Mouse (Mus musculus): ENCODE data around the gene Zcchc2.

Gene Zcchc2

DNA sequence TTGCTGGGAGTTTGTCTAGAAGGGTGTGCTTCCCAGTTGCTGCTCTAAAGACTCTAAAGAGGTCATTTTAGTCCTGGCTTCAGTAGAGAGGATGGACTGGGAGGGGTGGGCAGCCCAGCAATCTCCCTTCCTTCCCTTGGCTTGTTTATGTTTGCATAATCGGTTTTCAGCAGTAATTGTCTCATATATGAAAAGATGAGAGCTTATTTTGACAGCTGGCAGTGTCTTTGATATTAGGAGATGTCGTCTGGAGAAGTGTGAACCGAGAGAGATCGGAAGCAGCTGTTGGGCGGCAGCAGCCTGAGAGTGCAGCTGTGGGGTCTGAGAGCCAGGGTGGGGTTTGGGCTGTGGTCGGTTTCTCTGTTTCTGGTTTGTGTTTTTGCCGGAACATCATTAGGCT lies 75.5 kb downstream of the Zcchc2 start:
- TF ChIP-seq NANOG (IDR thresholded peaks at IDR 0.05; ENCODE audit: borderline replicate concordance, low read length) (no peak), CTCF (conservative IDR thresholded peaks at IDR 0.05; ENCODE audit: low read length) (no peak), POU5F1 (IDR thresholded peaks at IDR 0.05; ENCODE audit: borderline replicate concordance, low read length) (no peak)
- no peaks in the 10 kb centered on the region for H3K36me3 ChIP-seq (ENCODE audit: insufficient read depth, low read length)
- no peaks in the 10 kb centered on the region for H3K4me1 ChIP-seq (replicated peaks; ENCODE audit: low read depth, low read length)
- no peaks in the 10 kb centered on the region for H3K9me3 ChIP-seq (ENCODE audit: low read length)
- H3K4me3 ChIP-seq (replicated peaks; ENCODE audit: low read length) = no peak overlapping the region
- no peaks in the 10 kb centered on the region for H3K27me3 ChIP-seq (ENCODE audit: insufficient read depth, low read length)

DNA sequence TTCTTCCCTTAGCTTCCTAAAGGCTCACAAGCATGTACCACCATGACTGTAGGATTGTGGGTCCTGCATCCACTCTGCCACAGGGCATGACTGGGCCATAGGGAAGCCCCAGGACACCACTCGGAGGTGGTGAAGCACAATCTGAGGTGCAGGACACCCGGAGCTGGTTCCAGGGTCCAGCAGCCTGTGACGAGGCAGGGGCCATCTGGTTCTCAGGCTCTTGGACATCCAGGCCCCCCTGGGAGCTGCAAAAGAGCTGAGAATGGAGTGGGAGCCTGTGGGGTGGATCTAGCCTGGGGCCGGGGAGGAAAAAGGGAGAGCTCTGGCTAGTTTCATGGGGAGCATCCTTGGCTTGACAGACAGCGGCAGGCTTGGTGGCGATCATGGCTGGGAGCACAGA lies 77.1 kb downstream of the Zcchc2 start:
- no peaks in the 10 kb centered on the region for H3K27me3 ChIP-seq (ENCODE audit: insufficient read depth, low read length)
- TF ChIP-seq NANOG (IDR thresholded peaks at IDR 0.05; ENCODE audit: borderline replicate concordance, low read length) = no peak
- TF ChIP-seq CTCF (conservative IDR thresholded peaks at IDR 0.05; ENCODE audit: low read length) = no peak
- TF ChIP-seq POU5F1 (IDR thresholded peaks at IDR 0.05; ENCODE audit: borderline replicate concordance, low read length) = no peak
- H3K4me3 ChIP-seq (replicated peaks; ENCODE audit: low read length) = no peak overlapping the region
- no peaks in the 10 kb centered on the region for H3K36me3 ChIP-seq (ENCODE audit: insufficient read depth, low read length)
- H3K4me1 ChIP-seq (replicated peaks; ENCODE audit: low read depth, low read length) = peaks cover 9% of the 10 kb centered on the region
- no peaks in the 10 kb centered on the region for H3K9me3 ChIP-seq (ENCODE audit: low read length)

DNA sequence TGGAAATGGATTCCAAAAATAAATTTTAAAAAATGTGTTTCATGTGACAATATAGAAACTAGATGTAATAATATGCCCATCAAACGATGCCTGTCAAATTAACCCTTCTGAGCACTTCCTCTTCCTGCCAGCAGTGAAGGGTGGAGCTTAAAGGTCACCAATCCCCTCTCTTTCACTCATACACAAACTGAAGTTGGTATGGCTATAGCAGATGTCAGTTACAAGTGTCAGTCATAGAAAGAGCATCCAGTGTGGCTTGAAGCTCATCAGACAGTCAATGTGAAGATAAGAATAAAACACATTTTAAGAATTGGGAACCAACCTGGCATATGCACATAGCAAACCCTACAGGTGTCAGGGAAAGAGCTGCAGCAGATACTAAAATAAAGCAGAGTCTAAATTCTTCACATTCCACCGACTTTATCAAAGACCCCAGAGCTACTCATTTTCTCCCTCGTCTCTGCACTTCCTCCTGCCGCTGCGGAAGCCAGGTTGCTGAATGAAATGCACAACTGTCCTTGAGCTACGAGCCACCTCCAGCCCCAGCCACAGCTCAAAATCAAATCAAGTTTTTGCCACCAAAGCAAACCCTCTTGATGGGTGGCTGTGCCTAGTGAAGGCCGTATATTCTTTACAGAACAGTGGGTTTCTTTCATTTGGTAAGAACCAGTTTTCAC lies 79.8 kb downstream of the Zcchc2 start:
- Histone ChIP-seq H3K36me3 (ENCODE audit: insufficient read depth, low read length) (no peaks in the 10 kb centered on the region), H3K9me3 (ENCODE audit: low read length) (no peaks in the 10 kb centered on the region), H3K4me1 (replicated peaks; ENCODE audit: low read depth, low read length) (peaks cover 9% of the 10 kb centered on the region), H3K27me3 (ENCODE audit: insufficient read depth, low read length) (no peaks in the 10 kb centered on the region), H3K4me3 (replicated peaks; ENCODE audit: low read length) (no peak overlapping the region)
- TF ChIP-seq CTCF (conservative IDR thresholded peaks at IDR 0.05; ENCODE audit: low read length) (no peak), NANOG (IDR thresholded peaks at IDR 0.05; ENCODE audit: borderline replicate concordance, low read length) (no peak), POU5F1 (IDR thresholded peaks at IDR 0.05; ENCODE audit: borderline replicate concordance, low read length) (no peak)

DNA sequence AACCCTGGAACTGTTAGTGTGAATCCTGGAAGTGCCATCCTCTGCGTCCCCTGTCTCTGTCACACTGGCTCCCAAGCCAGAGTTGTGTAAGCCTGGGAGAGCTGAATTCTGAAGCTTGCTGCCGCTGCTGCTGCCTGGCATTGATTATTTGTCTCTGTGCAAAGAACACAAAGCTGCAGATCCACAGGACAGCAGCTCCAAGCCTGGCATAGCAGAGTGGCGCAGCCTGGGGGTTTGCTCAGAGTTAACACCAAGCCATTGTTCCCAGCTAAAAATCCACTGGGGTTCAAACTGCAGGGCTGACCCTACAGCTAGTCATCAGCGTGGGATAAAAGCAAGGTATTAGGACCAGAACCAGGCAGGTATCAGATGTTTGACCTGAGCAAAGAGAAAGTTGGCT lies 80.6 kb downstream of the Zcchc2 start:
- no peaks in the 10 kb centered on the region for H3K9me3 ChIP-seq (ENCODE audit: low read length)
- H3K4me3 ChIP-seq (replicated peaks; ENCODE audit: low read length) = no peak overlapping the region
- H3K4me1 ChIP-seq (replicated peaks; ENCODE audit: low read depth, low read length) = peaks cover 9% of the 10 kb centered on the region
- no peaks in the 10 kb centered on the region for H3K36me3 ChIP-seq (ENCODE audit: insufficient read depth, low read length)
- H3K27me3 ChIP-seq (ENCODE audit: insufficient read depth, low read length) = no peaks in the 10 kb centered on the region
- no peak for TF ChIP-seq CTCF (conservative IDR thresholded peaks at IDR 0.05; ENCODE audit: low read length)
- TF ChIP-seq NANOG (IDR thresholded peaks at IDR 0.05; ENCODE audit: borderline replicate concordance, low read length) = no peak
- TF ChIP-seq POU5F1 (IDR thresholded peaks at IDR 0.05; ENCODE audit: borderline replicate concordance, low read length) = no peak

DNA sequence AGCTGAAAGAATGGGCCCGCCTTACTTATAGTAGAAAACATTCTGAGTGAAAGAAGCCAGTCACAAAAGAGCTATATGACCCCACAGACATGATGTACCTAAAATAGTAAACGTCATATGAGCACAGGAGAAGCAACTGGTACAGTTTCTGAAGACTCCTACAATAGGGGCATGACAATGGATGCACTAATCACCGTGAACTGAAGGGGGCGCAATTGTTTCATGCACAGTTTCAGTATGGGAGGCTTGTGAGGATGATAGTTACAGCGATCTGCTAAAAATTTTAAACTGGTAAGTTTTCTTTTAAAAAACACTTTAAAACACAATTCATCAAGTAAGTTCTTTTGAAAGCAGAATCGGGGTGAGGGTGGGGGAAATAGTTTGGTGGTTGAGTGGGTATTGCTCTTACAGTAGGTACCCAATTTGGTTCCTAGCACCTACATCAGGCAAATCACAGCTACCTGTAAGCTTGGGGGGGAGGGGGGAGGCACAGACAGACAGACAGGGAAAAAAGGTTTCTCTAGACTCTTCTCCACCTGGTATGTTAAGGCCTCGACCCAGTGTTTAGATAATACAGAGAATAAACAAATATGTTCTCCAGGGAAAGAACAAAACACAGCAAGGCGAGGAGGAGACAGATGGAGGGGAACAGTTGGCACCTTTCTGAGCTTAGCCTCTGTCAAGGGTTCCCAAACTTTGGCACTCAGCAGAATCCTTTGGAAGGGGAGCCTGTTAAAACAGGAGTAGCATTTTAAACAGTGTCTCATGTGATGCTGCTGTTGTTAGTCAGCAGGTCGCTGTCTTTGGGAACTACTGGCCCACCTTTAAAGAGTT lies 81.2 kb downstream of the Zcchc2 start:
- Histone ChIP-seq H3K4me1 (replicated peaks; ENCODE audit: low read depth, low read length) (peaks cover 9% of the 10 kb centered on the region), H3K4me3 (replicated peaks; ENCODE audit: low read length) (no peak overlapping the region), H3K27me3 (ENCODE audit: insufficient read depth, low read length) (no peaks in the 10 kb centered on the region), H3K36me3 (ENCODE audit: insufficient read depth, low read length) (no peaks in the 10 kb centered on the region), H3K9me3 (ENCODE audit: low read length) (no peaks in the 10 kb centered on the region)
- TF ChIP-seq NANOG (IDR thresholded peaks at IDR 0.05; ENCODE audit: borderline replicate concordance, low read length) (no peak), CTCF (conservative IDR thresholded peaks at IDR 0.05; ENCODE audit: low read length) (peak; percentile 87)

DNA sequence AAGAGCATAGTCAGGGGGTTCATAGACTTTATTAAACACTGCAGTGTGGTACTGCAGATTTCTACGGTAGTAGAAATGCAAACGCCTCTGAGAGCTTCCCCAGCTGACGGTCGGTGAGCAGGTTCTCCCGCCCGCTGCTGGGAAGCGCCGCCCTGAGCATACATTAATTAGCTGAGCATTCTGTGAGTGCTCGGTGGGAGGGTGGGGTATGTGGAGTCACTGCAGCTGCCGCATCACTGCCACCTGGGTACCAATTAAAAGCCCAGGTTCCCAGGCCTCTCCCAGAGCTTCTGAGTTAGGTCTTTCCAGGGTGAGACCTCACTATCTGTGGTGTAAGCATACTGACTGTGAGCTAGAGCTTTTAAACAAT lies 81.8 kb downstream of the Zcchc2 start:
- Histone ChIP-seq H3K36me3 (ENCODE audit: insufficient read depth, low read length) (no peaks in the 10 kb centered on the region), H3K27me3 (ENCODE audit: insufficient read depth, low read length) (no peaks in the 10 kb centered on the region), H3K4me3 (replicated peaks; ENCODE audit: low read length) (no peak overlapping the region), H3K9me3 (ENCODE audit: low read length) (no peaks in the 10 kb centered on the region), H3K4me1 (replicated peaks; ENCODE audit: low read depth, low read length) (peaks cover 15% of the 10 kb centered on the region)
- TF ChIP-seq CTCF (conservative IDR thresholded peaks at IDR 0.05; ENCODE audit: low read length) = no peak
- no peak for TF ChIP-seq NANOG (IDR thresholded peaks at IDR 0.05; ENCODE audit: borderline replicate concordance, low read length)
- TF ChIP-seq POU5F1 (IDR thresholded peaks at IDR 0.05; ENCODE audit: borderline replicate concordance, low read length) = no peak

DNA sequence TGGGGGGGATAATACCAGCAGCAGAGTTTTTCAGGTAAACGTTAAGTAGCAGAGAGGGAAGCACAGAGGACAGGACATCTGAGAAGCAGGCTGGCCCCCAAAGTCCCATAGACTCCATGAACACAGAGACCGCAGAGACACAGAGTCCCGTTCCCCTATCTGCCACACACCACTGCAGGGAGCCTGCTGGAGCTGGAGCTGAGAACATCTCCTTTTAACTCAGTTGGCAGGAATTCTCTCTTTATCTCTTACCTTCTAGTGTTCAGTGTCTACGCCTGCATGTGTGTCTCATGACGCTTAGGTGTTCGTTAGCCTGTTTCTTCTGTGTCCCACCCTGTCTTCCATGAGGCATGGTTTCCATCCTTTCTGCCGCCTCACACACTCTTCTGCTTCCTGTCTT lies 83.0 kb downstream of the Zcchc2 start:
- peaks cover 24% of the 10 kb centered on the region for H3K4me1 ChIP-seq (replicated peaks; ENCODE audit: low read depth, low read length)
- H3K9me3 ChIP-seq (ENCODE audit: low read length) = no peaks in the 10 kb centered on the region
- H3K27me3 ChIP-seq (ENCODE audit: insufficient read depth, low read length) = no peaks in the 10 kb centered on the region
- no peaks in the 10 kb centered on the region for H3K36me3 ChIP-seq (ENCODE audit: insufficient read depth, low read length)
- TF ChIP-seq POU5F1 (IDR thresholded peaks at IDR 0.05; ENCODE audit: borderline replicate concordance, low read length) = no peak
- TF ChIP-seq NANOG (IDR thresholded peaks at IDR 0.05; ENCODE audit: borderline replicate concordance, low read length) = no peak
- TF ChIP-seq CTCF (conservative IDR thresholded peaks at IDR 0.05; ENCODE audit: low read length) = no peak
- no peak overlapping the region for H3K4me3 ChIP-seq (replicated peaks; ENCODE audit: low read length)

DNA sequence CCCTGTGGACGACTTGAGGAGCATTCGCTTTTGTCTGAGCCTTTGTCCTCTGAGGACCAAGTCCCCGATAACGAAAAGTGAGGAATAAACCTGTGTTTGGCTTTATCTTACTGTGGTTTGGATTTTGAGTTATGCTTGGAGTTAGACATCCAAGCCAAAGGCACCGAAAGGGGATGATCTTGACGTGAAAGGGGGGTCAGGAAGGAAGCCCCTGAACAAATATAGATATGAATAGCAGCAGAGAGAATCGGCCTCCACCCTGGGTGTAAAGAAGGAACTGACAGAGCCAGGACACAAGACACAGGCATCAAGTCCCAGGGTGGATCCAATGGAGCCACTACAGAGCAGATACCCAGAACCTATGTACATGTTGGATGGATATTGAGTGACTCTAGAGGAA lies 83.9 kb downstream of the Zcchc2 start:
- Histone ChIP-seq H3K36me3 (ENCODE audit: insufficient read depth, low read length) (no peaks in the 10 kb centered on the region), H3K9me3 (ENCODE audit: low read length) (no peaks in the 10 kb centered on the region), H3K27me3 (ENCODE audit: insufficient read depth, low read length) (no peaks in the 10 kb centered on the region), H3K4me1 (replicated peaks; ENCODE audit: low read depth, low read length) (peaks cover 24% of the 10 kb centered on the region), H3K4me3 (replicated peaks; ENCODE audit: low read length) (no peak overlapping the region)
- no peak for TF ChIP-seq POU5F1 (IDR thresholded peaks at IDR 0.05; ENCODE audit: borderline replicate concordance, low read length)
- no peak for TF ChIP-seq NANOG (IDR thresholded peaks at IDR 0.05; ENCODE audit: borderline replicate concordance, low read length)
- no peak for TF ChIP-seq CTCF (conservative IDR thresholded peaks at IDR 0.05; ENCODE audit: low read length)
